Mouse (Mus musculus) bone marrow, adult 2 months (tissue): ENCODE data around the gene Sik3. TPM values are rescaled to one million over a fixed set of nuclear protein-coding genes. Genes with fewer than 3 reads are reported as not detected.

Experiments used
- H3K27ac ChIP-seq: fragments of 200-500 bp; 2 replicates; pipeline ENCODE4 v1.5.1; 2012; ENCODE audit warnings: low read depth, mild to moderate bottlenecking, control low read depth, inconsistent platforms, low read length; ENCODE audit not compliant: control insufficient read depth, poor library complexity, insufficient read depth
- H3K4me1 ChIP-seq: fragments of 200-500 bp; 2 replicates; pipeline ENCODE4 v1.6.1; 2011; ENCODE audit warnings: low read length; ENCODE audit not compliant: control insufficient read depth, insufficient read depth
- H3K4me3 ChIP-seq: fragments of 200-500 bp; replicated peaks from 2 replicates; pipeline ENCODE3; 2011; ENCODE audit warnings: mild to moderate bottlenecking, low read depth, low read length, control low read depth; ENCODE audit not compliant: control insufficient read depth
- CTCF ChIP-seq: fragments of 200-500 bp; IDR thresholded peaks from 2 replicates; pipeline ENCODE4 v1.5.1; 2011; ENCODE audit warnings: low read length, control low read depth; ENCODE audit not compliant: control insufficient read depth, insufficient read depth
- POLR2A ChIP-seq: fragments of 200-500 bp; IDR thresholded peaks from 2 replicates; pipeline ENCODE4 v1.6.1; 2011; ENCODE audit warnings: low read depth, mild to moderate bottlenecking, control low read depth, low read length, borderline replicate concordance; ENCODE audit not compliant: control insufficient read depth
- WGBS: fragments of 180-500 bp; shearing (Covaris S2); methylation state at CpG from one replicate; pipeline ENCODE4 v1.1.7; 2018; 5-methylcytosine and 5-hydroxymethylcytosine counted together
- polyA plus RNA-seq: library from polyadenylated mRNA; stranded (reverse); fragments of >200 nt; gene quantifications from 2 replicates; pipeline ENCODE4 v1.2.4, GENCODE M21; 2011; ENCODE audit warnings: low replicate concordance; ENCODE audit not compliant: missing spikeins, insufficient read depth, insufficient read length

The Sik3 gene
- polyA plus RNA-seq, 1 experiment: 19.0 TPM

GRCm38 (mm10) chr9:46069013-46069412, 56.4 kb downstream of the Sik3 start:
- TF ChIP-seq POLR2A (no peak), CTCF (0 out of 2 replicates have a peak, but pooled peaks have one; percentile 7)
- H3K4me3 ChIP-seq: no peak overlapping the region
- no peak overlapping the region for H3K27ac ChIP-seq
- H3K4me1 ChIP-seq: peaks cover 7% of the 10 kb centered on the region
- WGBS: 63% methylated on average over 4 of the region's 4 CpGs

- Histone ChIP-seq H3K4me3 (no peak overlapping the region), H3K4me1 (peaks cover 6% of the 10 kb centered on the region), H3K27ac (no peak overlapping the region)
- TF ChIP-seq CTCF (peak; percentile 26; the same call in 1 of the 2 replicates), POLR2A (no peak)
- WGBS: 74% methylated on average over 9 of the region's 9 CpGs
These were observed 59.6 kb downstream of the Sik3 start for GRCm38 (mm10) chr9:46072101-46072835.

- Histone ChIP-seq H3K4me3 (no peak overlapping the region), H3K27ac (no peak overlapping the region), H3K4me1 (no peaks in the 10 kb centered on the region; the same call in 1 of the 2 replicates)
- TF ChIP-seq CTCF: no peak
- no peak for TF ChIP-seq POLR2A
- WGBS: 75% methylated on average over 3 of the region's 3 CpGs
These were observed 60.8 kb downstream of the Sik3 start for GRCm38 (mm10) chr9:46073443-46073842.

GRCm38 (mm10) chr9:46075578-46075977, 63.0 kb downstream of the Sik3 start:
- H3K4me3 ChIP-seq: no peak overlapping the region
- no peaks in the 10 kb centered on the region for H3K4me1 ChIP-seq
- no peak overlapping the region for H3K27ac ChIP-seq
- TF ChIP-seq CTCF (no peak), POLR2A (no peak)
- 80% methylated on average over 2 of the region's 2 CpGs for whole genome bisulfite sequencing

GRCm38 (mm10) chr9:46082381-46082821, 69.8 kb downstream of the Sik3 start:
- TF ChIP-seq CTCF (no peak), POLR2A (no peak)
- Histone ChIP-seq H3K4me3 (no peak overlapping the region), H3K27ac (no peak overlapping the region), H3K4me1 (no peaks in the 10 kb centered on the region)
- 72% methylated on average over 6 of the region's 6 CpGs for WGBS

- TF ChIP-seq CTCF: no peak
- no peak for TF ChIP-seq POLR2A
These were observed 70.9 kb downstream of the Sik3 start for GRCm38 (mm10) chr9:46083490-46083893.

GRCm38 (mm10) chr9:46085898-46086297, 73.3 kb downstream of the Sik3 start:
- no peaks in the 10 kb centered on the region; the same call in 1 of the 2 replicates for H3K4me1 ChIP-seq
- no peak overlapping the region for H3K4me3 ChIP-seq
- H3K27ac ChIP-seq: no peak overlapping the region
- TF ChIP-seq POLR2A (no peak), CTCF (no peak)
- WGBS: 73% methylated on average over 6 of the region's 7 CpGs

More at GRCm38 (mm10) chr9:46083490-46083893, 70.9 kb downstream of the Sik3 start:
- Histone ChIP-seq H3K4me3 (no peak overlapping the region), H3K27ac (no peak overlapping the region), H3K4me1 (no peaks in the 10 kb centered on the region)
- 66% methylated on average over 7 of the region's 7 CpGs for WGBS

GRCm38 (mm10) chr9:46086826-46087225, 74.2 kb downstream of the Sik3 start:
- H3K4me3 ChIP-seq: no peak overlapping the region
- no peak overlapping the region for H3K27ac ChIP-seq
- no peaks in the 10 kb centered on the region; the same call in 1 of the 2 replicates for H3K4me1 ChIP-seq
- WGBS: 91% methylated on average over 3 of the region's 3 CpGs
- TF ChIP-seq POLR2A: no peak
- TF ChIP-seq CTCF: no peak

GRCm38 (mm10) chr9:46087461-46087860, 74.8 kb downstream of the Sik3 start:
- no peaks in the 10 kb centered on the region; the same call in 1 of the 2 replicates for H3K4me1 ChIP-seq
- TF ChIP-seq POLR2A: no peak
- no peak overlapping the region for H3K4me3 ChIP-seq
- no peak overlapping the region for H3K27ac ChIP-seq
- 84% methylated on average over 5 of the region's 5 CpGs for WGBS
